Mouse (Mus musculus): ENCODE data around the gene Zfp354c.

The Zfp354c gene

GRCm38 (mm10) chr11:50827010-50827953 lies at the start of gene Zfp354c:
Gene Zfp354c, minus strand, starts transcription at chr11:50827724.
- peak; percentile 64 for DNase-seq (ENCODE audit: low spot score)

- no peak for DNase-seq (ENCODE audit: low spot score)
These were observed 23.6 kb upstream of the Zfp354c start for GRCm38 (mm10) chr11:50850989-50851601.

- DNase-seq (ENCODE audit: low spot score) = no peak
These were observed 22.7 kb upstream of the Zfp354c start, which contains the start of gene Grm6 for GRCm38 (mm10) chr11:50850177-50850735. Gene Grm6, plus strand, starts transcription at chr11:50850685.

- DNase-seq (ENCODE audit: low spot score) = no peak
These were observed 21.8 kb upstream of the Zfp354c start for GRCm38 (mm10) chr11:50849310-50849709.

- no peak for DNase-seq (ENCODE audit: low spot score)
These were observed 21.1 kb upstream of the Zfp354c start for GRCm38 (mm10) chr11:50848520-50849137.

GRCm38 (mm10) chr11:50847047-50847446 lies 19.5 kb upstream of the Zfp354c start:
- DNase-seq (ENCODE audit: low spot score) = no peak

- no peak for DNase-seq (ENCODE audit: low spot score)
These were observed 18.4 kb upstream of the Zfp354c start for GRCm38 (mm10) chr11:50845951-50846350.

GRCm38 (mm10) chr11:50841023-50841735 lies 13.7 kb upstream of the Zfp354c start, which contains the start of gene Zfp879:
Gene Zfp879, minus strand, starts transcription at chr11:50841552.
- peak; percentile 92 for DNase-seq (ENCODE audit: low spot score)

GRCm38 (mm10) chr11:50835727-50836126 lies 8.2 kb upstream of the Zfp354c start:
- no peak for DNase-seq (ENCODE audit: low spot score)

- DNase-seq (ENCODE audit: low spot score) = no peak
These were observed 1.3 kb downstream of the Zfp354c start for GRCm38 (mm10) chr11:50826214-50826613.

GRCm38 (mm10) chr11:50814233-50814632 lies 13.3 kb downstream of the Zfp354c start:
- DNase-seq (ENCODE audit: low spot score) = no peak

- DNase-seq (ENCODE audit: low spot score) = no peak
These were observed 28.7 kb downstream of the Zfp354c start for GRCm38 (mm10) chr11:50798836-50799235.

GRCm38 (mm10) chr11:50797674-50798073 lies 29.9 kb downstream of the Zfp354c start:
- no peak for DNase-seq (ENCODE audit: low spot score)

GRCm38 (mm10) chr11:50771006-50771405 lies 56.5 kb downstream of the Zfp354c start:
- DNase-seq (ENCODE audit: low spot score) = peak; percentile 46

- peak; percentile 89 for DNase-seq (ENCODE audit: low spot score)
These were observed 58.4 kb downstream of the Zfp354c start for GRCm38 (mm10) chr11:50768995-50769749.

GRCm38 (mm10) chr11:50767039-50767438 lies 60.5 kb downstream of the Zfp354c start:
- DNase-seq (ENCODE audit: low spot score) = no peak

GRCm38 (mm10) chr11:50766461-50766860 lies 61.1 kb downstream of the Zfp354c start:
- no peak for DNase-seq (ENCODE audit: low spot score)

Measured in layer of hippocampus, adult 9-10 months (tissue).